Mouse (Mus musculus) retina, postnatal 7 days (tissue): ENCODE data around the gene Trim16.
A peak's percentile ranks its signal among the peaks of the same experiment; 100 is the strongest.

Experiments
- DNase-seq: peaks from one replicate; pipeline ENCODE4 v3.0.0-alpha.2; 2012; ENCODE audit warnings: low read depth, low spot score

The Trim16 gene

GRCm38 (mm10) chr11:62827911-62828310 lies 7.9 kb downstream of the Trim16 start:
- no peak for DNase-seq

- DNase-seq: no peak
These were observed 10.4 kb downstream of the Trim16 start for GRCm38 (mm10) chr11:62830387-62830786.

- no peak for DNase-seq
These were observed 11.9 kb downstream of the Trim16 start for GRCm38 (mm10) chr11:62831906-62832305.

GRCm38 (mm10) chr11:62844562-62844961 lies 24.5 kb downstream of the Trim16 start:
- DNase-seq: no peak

GRCm38 (mm10) chr11:62845730-62846129 lies 25.7 kb downstream of the Trim16 start:
- DNase-seq: no peak

- DNase-seq: peak; percentile 16
These were observed 27.1 kb downstream of the Trim16 start, which contains the start of gene Fbxw10 for GRCm38 (mm10) chr11:62846961-62847654. TSS of gene Fbxw10 (plus strand) at chr11:62847069.

GRCm38 (mm10) chr11:62847655-62848191 lies 27.7 kb downstream of the Trim16 start:
- DNase-seq: no peak

- no peak for DNase-seq
These were observed 28.3 kb downstream of the Trim16 start for GRCm38 (mm10) chr11:62848301-62848700.

- no peak for DNase-seq
These were observed 31.2 kb downstream of the Trim16 start for GRCm38 (mm10) chr11:62851199-62851598.

- no peak for DNase-seq
These were observed 33.3 kb downstream of the Trim16 start for GRCm38 (mm10) chr11:62853334-62853733.

GRCm38 (mm10) chr11:62865562-62865961 lies 45.5 kb downstream of the Trim16 start:
- DNase-seq: no peak

- no peak for DNase-seq
These were observed 46.7 kb downstream of the Trim16 start for GRCm38 (mm10) chr11:62866685-62867084.

GRCm38 (mm10) chr11:62869201-62869600 lies 49.2 kb downstream of the Trim16 start:
- DNase-seq: no peak

GRCm38 (mm10) chr11:62869715-62870371 lies 49.8 kb downstream of the Trim16 start:
- DNase-seq: no peak

GRCm38 (mm10) chr11:62873479-62873878 lies 53.4 kb downstream of the Trim16 start:
- no peak for DNase-seq

- no peak for DNase-seq
These were observed 55.7 kb downstream of the Trim16 start for GRCm38 (mm10) chr11:62875696-62876095.

GRCm38 (mm10) chr11:62876445-62876844 lies 56.4 kb downstream of the Trim16 start:
- DNase-seq: no peak

GRCm38 (mm10) chr11:62877391-62877790 lies 57.4 kb downstream of the Trim16 start:
- DNase-seq: no peak

GRCm38 (mm10) chr11:62878728-62879127 lies 58.7 kb downstream of the Trim16 start:
- no peak for DNase-seq

GRCm38 (mm10) chr11:62879220-62880048 lies 59.4 kb downstream of the Trim16 start, which contains the start of gene Tvp23b:
TSS of gene Tvp23b (plus strand) at chr11:62879455.
- peak; percentile 97 for DNase-seq

- no peak for DNase-seq
These were observed 63.4 kb downstream of the Trim16 start for GRCm38 (mm10) chr11:62883407-62883806.

GRCm38 (mm10) chr11:62885323-62885722 lies 65.3 kb downstream of the Trim16 start:
- DNase-seq: no peak
